Mouse (Mus musculus) cerebellum, adult 11 months (tissue): ENCODE measurements around the gene Pigt.

Experiments used
- DNase-seq: peaks from one replicate; pipeline ENCODE4 v3.0.0; 2022

Gene Pigt

DNA sequence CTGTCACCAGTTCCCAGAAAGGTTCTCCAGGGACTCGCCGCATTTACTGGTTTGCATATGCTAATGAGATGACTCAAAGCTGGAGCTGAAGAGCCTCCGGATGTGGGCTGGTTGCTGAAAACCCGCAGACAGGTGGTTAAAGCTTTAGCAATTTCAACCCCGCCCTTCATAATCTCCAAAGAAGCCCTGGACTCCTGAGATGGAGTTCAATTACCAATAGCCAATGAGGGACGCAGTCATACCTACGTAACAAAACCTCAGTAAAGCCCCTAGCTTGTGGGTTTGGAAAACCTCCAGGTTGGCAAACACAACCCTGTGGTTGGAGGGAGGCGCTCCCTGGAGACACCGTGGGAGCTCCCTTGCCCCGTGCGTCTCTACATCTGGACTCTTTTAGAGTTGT is 24.5 kb downstream of the Pigt start:
- DNase-seq, result no peak

DNA sequence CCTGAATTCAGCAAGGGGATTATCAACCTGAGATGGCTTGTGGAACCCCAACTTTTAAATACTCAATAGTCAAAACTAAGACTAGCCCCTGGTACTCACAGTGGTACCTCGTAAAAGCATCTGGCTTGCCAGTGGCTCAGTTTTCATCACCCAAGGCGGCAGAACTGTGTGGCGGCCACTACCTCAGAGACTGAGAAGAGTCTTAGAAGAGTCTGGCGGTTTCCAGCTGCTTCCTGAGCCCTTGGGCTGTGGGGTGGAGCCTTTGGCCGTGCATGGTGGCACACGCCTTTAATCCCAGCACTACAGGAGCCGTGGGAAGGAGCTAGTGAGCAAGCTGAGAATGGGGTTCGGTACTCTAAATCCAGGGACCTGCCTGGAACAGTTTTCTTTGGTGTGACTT is 25.0 kb downstream of the Pigt start:
- no peak for DNase-seq

DNA sequence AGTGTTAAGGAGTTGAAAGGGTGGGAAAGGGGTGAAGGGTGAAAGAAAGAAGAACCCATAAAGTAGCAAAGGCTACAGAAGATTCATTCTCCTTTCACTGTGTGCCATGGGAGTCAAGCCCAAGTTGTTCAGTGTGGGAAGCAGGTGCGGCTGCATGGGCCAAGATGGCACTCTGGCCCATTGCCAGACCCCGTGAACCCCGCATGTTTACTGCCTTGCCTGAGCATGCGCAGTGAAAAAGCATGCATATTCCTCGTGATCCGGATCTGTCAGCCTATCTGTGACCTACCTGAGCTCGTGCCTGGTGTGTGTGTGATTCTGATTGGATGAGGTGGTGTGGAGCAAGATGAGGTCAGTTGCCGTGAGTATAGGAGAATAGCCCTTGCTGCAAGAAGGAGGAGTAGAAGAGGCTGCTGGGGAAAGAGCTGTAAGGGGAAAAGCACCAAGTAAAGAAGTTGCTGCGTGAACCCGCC is 26.0 kb downstream of the Pigt start:
- DNase-seq, result no peak

DNA sequence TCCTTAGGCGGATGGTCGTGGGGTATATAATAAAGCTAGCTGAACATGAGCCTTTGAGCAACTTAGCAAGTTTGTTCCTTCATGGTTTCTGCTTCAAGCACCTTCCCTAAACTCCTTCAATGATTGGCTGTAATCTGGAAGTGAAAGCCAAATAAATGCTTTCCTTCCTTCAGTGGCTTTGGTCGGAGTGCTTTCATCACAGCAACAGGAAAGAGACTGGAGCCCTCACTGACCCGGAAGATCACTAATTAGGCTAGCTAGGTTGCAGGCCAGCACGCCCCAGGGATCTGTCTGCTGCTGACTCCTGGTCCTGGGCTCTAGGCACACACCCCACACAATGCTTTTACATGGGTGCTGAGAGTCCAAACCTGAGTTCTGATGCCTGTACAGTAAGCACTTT is 31.2 kb downstream of the Pigt start:
- DNase-seq, result no peak

DNA sequence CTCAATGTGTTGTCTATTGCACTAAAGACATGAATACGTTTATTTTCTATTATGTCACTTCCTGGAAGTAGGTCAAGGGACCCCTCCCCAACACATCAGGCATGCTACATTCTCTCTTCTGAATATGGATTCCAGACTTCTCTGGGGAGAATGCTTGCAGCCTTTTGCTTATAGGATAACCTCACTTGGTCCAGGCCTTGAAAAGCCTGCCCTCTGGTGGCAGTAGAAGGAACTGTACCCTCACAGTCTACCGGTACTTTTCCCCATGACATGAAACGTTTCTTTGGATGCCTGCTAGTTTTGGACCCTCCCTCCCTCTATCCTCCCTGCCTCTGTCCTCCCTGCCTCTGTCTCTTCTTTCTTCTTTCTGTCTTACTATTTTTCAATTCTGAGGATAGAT is 33.8 kb downstream of the Pigt start:
- DNase-seq, result peak; percentile 66

DNA sequence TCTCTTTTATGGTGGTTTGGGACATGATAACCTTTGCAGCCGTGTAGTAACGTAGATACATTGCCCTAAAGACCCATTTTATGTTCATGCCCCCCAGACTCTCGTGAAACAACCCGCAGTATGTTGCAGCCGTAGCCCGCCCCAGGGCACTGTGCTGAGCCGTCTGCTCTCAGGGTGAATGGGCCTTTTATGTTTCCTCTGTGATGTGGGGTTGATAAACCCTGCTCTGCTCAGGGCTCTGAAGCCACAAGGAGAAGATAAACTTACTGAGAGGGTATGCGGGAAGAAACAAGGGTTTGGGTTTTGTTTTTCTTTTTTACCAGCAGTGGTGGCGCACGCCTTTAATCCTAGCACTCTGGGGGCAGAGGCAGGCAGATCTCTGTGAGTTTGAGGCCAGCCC is 37.0 kb downstream of the Pigt start:
- no peak for DNase-seq

DNA sequence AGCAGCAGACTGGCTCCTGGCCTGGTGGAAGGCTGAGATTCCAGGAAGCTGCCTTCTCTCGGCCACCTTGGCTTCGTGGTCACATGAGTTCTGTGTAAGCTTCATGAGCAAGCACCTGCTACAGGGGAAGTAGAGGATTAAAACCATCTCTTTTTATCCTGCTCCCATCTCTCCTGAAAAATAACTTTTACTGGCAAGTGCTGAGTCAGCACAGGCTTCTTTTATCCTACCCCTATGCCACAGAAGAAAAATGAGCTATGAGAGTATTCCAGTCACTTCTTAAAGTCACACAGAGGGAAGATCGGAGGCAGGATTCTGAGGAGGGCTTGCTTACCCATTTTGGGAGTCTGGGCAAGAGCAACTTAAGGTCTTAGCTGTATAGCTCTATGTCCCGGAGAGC is 39.7 kb downstream of the Pigt start:
- no peak for DNase-seq

DNA sequence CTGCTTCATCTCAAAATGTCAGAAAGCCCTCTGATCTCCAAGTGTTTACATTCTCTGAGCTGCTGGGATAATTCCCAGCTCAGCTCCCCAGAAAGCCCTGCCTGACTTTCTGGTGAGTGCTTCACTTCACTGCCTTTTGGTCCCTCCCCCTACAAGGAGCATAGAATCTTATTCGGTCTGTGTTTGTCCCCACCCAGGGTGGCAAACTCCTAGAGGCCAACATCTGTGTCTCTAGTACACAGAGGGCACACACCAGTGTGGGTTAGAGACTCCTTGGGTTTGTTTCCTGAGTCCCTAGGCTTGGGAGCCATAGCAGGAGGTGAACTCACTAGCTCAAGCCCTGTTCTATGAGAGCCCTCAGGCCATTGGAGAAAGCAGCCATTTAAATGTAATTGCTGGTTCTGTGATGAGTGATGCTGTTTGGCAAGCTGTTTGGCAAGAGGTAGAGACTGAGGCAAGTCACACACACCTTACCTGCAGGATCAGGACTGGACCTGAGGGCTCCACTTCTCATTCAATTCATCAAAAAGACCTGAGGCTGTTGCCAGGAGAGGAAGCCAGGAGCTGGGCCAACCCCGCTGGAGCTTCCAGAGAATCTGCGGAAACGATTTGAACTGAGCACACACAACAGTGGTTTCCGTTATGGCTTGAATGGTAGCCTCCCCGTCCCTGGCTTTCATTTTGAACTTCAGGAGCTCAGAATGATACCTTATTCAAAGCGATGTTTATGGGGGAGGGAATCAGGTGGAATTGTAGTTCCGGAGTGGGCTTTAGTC is 43.5 kb downstream of the Pigt start:
- no peak for DNase-seq

DNA sequence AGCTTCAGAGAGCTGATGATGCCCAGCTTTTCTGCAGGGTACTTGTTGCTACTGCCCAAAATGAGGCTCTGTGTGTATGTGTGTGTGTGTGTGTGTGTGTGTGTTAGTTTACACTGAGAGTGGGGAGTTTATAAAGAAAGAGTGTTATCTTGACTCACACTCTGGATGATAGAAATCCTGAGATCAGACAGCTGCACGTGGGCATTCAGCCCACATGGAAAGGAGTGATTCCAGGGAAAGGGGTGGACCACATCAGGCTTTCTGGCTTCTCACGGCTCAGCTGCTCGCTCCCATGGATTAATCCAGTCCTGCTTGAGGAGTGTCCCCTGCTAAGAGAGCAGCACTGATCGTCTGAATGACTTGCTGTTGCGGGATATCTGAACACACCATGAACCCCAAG is 44.8 kb downstream of the Pigt start:
- no peak for DNase-seq

DNA sequence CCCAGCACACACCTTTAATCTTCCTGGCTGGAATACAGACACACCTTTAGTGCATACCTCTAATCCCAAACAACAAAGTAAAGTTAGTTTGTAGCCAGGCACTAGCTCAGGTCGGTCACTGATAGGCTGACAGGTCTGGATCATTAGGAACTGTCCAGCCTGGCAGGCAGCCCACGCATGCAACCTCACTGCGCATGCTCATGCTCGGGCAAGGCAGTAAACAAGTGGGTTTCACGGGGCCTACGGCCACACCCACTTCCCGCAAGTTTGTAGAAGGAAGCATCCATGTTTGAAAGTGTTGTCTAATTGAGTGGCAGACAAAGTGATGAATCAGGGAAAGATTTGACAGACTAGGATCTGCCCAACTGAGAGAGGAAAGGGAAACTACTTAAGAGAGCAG is 45.3 kb downstream of the Pigt start:
- no peak for DNase-seq

DNA sequence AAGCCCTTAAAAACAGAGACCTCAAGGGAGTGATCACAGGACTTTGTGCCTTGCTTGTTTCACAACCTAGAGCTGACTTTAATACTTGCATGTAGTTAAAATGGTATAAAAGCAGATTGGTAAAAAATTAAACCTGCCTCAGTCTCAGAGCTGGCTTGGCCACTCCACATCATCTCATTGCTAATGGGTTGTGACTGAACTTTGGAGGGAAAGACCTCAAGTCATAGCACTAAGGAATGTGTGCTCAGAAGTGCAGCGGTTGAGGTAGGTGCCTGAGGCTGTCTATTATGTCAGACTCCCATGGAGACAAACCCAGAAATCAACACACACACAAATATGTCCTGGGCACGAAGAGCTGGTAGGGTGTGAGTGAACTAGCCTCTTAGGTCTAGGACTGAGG is 46.4 kb downstream of the Pigt start:
- no peak for DNase-seq

DNA sequence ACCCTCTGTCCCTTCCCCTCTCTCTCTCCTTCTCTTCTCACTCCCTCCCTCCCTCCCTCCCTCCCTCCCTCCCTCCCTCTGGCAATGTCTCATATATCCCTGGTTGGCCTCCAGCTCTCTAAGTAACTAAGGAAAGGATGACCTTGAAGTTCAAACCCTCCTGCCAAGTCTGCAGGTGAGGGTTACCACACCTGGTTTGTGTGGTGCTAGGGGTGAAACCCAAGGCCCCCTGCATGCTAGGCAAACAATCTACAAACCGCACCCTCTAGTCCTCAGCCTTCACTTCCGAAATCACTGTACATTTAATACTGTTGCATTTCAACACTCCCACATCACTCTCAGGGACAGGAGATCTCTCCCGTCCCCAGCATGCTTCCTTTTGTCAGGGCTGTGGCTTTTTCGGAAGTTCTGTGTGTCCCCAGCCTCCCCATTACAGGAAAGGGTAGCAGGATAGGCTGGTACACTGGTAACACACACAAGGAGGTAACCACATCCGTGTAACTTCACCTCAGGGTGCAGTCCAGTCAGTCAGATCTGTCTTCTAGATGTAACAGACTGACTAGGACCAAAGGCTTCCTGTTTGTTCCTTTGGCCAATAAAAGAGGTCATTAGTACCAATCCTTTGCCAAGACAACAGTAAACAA is 47.3 kb downstream of the Pigt start:
- no peak for DNase-seq

DNA sequence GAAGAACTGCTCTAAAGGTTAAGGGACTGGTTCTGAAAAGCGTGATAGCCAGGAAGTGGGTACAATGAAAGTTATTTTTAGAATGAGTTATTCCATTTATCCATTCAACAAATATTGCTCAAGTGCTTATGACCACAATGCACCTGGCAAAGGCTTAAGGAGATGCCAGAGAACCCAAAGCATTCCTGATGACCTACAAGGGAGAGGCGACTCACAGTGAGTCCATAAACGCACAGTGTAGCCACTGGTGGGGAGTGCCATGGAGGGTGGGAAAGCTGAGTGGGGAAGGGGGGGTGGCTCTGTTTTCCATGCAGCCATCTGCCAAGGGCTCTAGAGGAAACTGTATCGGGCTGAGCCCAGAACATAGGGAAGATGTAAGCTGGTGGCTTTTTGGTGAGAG is 52.0 kb downstream of the Pigt start:
- DNase-seq, result no peak

DNA sequence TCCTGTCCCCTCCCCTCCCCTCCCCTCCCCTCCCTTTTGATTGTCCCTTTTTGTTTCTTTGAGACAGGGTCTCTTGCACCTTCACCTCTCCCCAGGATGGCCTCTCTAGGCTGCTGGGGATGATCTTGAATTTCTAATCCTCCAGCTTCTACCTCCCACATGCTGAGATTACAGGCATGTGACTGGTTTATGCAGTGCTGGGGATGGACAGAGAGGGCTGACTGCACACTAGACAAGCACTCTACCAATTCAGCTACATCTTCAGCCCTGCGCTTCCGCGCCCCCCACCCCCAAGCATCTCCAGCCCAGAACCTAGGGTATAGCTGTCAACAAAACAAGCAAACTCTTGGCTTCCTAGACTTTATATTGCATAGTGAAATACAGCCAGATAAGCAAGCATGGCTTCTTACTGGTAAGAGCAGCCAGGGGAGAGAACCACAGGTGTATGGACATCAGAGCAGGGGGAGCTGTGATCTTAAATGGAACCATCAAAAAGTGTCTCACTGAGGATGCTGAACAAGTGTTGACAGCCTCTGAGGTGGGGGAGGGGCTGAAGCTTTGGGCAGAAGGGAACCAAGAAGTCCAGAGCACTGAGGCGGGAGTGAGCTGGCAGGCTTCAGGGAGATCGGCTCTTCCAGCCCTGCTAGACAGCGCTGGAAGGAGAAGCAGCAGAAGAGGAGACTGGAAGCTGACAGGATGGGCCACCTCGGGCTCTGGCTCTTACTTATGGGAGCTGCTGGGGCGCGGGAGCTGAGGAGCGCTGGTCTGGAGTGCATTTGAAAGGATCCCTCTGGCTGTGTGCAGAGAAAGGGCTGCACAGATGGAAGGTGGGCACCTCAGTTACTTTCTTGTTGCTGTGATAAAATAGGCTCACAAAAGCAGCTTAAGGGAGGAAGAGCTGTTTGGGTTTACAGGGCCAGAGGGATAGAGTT is 52.9 kb downstream of the Pigt start:
- no peak for DNase-seq

DNA sequence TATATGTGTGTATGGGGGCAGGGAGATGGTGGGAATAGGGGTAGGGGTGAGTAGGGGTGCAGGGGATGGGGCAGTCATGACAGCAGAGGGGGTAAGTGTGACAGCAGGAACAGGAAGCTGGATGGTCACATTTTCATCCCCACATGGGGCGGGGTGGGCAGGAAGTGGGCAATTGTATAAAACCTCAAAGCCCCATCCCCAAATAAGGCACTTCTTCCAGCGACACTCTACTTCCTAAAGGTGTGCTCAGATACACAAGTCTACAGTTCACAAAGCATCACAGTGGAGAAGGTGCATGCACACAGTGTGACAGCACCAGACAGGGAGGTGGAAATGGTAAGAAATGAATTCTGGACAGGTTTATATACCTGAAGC is 53.6 kb downstream of the Pigt start:
- no peak for DNase-seq

DNA sequence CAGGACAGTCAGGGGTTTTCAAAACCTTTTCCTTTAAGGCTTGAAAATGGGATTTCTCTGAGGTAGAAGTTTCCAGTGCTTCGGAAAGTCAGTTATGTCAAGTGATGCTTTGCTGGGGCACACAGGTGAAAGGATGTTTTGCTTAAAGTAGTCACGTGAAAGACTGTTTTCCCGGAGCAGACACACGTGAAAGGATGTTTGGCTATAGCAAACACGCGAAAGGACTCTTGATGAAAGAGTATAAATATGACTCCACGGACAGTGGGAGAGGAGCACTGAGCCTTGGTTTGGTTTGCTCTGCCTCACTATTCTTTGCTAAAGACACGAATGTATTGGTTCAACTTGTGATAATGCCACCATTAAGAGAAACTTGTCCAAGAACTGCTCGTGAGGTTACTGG is 54.2 kb downstream of the Pigt start:
- no peak for DNase-seq
